Mouse (Mus musculus) intestine, embryonic 14.5 days (tissue): ENCODE data around the gene Lrriq3. TPM values are rescaled to one million over a fixed set of nuclear protein-coding genes. Genes with fewer than 3 reads are reported as not detected.

Experiments
- ATAC-seq: fragments of 200-750 bp; cut with Nextera tagmentation; replicated peaks from 2 replicates; pipeline ENCODE4 v1.8.0; 2017; ENCODE audit warnings: low read depth, moderate number of reproducible peaks, moderate TSS enrichment, moderate library complexity; ENCODE audit not compliant: low FRiP score, low TSS enrichment
- DNase-seq: peaks from one replicate; pipeline ENCODE4 v3.0.0-alpha.2; 2018; ENCODE audit warnings: low spot score
- H3K27ac ChIP-seq: fragments of 300-500 bp; sonication (generic); 2 replicates; pipeline ENCODE4 v1.5.1; 2014; ENCODE audit warnings: low read depth, mild to moderate bottlenecking, control low read depth
- H3K27me3 ChIP-seq: fragments of 300-500 bp; sonication (generic); replicated peaks from 2 replicates; pipeline ENCODE4 v1.6.1; 2014; ENCODE audit warnings: low read length, control low read depth; ENCODE audit not compliant: control insufficient read depth, insufficient read depth
- H3K36me3 ChIP-seq: fragments of 300-500 bp; sonication (generic); 2 replicates; pipeline ENCODE4 v1.6.1; 2014; ENCODE audit warnings: low read length, control low read depth; ENCODE audit not compliant: control insufficient read depth, insufficient read depth
- H3K4me1 ChIP-seq: fragments of 300-500 bp; sonication (generic); replicated peaks from 2 replicates; pipeline ENCODE4 v1.6.1; 2014; ENCODE audit warnings: low read length, control low read depth, mixed read lengths; ENCODE audit not compliant: control insufficient read depth, insufficient read depth
- H3K4me2 ChIP-seq: fragments of 300-500 bp; sonication (generic); 2 replicates; pipeline ENCODE4 v1.6.1; 2014; ENCODE audit warnings: low read length
- H3K4me3 ChIP-seq: fragments of 300-500 bp; sonication (generic); 2 replicates; pipeline ENCODE4 v1.5.1; 2014; ENCODE audit warnings: low read depth, low read length, control low read depth, mixed read lengths
- H3K9ac ChIP-seq: fragments of 300-500 bp; sonication (generic); 2 replicates; pipeline ENCODE4 v1.6.1; 2014; ENCODE audit warnings: mild to moderate bottlenecking, low read length
- H3K9me3 ChIP-seq: fragments of 300-500 bp; sonication (generic); 2 replicates; pipeline ENCODE4 v1.6.1; 2016; ENCODE audit warnings: low read length, control low read depth; ENCODE audit not compliant: control insufficient read depth
- WGBS: fragments of 180-500 bp; shearing (Covaris S2); extraction: QIAGEN DNeasy Blood & Tissue Kit; methylation state at CpG from one replicate; pipeline ENCODE4 v1.1.7; 2014; 5-methylcytosine and 5-hydroxymethylcytosine counted together
- polyA plus RNA-seq: library from polyadenylated mRNA; unstranded; fragments of >200 nt; fragmentation: Nextera tagmentation; extraction: Ambion mirVana; gene quantifications from 2 replicates; pipeline ENCODE4 v1.2.1, GENCODE M21; 2014

Gene Lrriq3
- polyA plus RNA-seq, 1 experiment from 2014 or later = 1.4 TPM

DNA sequence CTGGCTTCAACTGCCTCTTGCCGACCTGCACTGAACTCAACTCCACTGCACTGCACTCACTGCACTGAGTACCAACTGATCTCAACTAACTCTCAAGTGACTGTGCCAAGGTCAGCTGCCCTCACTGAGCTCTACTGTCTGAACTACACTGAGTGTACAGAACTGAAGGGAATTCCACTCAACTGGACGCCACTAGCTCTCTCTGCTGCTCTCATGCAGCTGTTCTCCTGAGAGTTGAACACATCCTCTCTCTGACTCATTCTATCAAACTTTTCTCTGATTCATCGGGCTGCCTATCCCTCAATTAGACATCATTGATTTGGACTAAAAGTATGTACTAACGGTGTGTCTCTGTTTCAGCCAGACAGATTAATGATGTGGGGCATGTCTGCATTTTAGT, 15.3 kb upstream of the Lrriq3 start:
- Histone ChIP-seq H3K4me2 (no peak overlapping the region), H3K27me3 (no peaks in the 10 kb centered on the region), H3K36me3 (no peaks in the 10 kb centered on the region), H3K27ac (no peak overlapping the region), H3K4me3 (no peak overlapping the region), H3K9ac (no peak overlapping the region), H3K9me3 (no peaks in the 10 kb centered on the region), H3K4me1 (no peaks in the 10 kb centered on the region)
- no peak for DNase-seq
- 85% methylated on average over 4 of the region's 4 CpGs for WGBS
- ATAC-seq = no peak

- Histone ChIP-seq H3K36me3 (peaks cover 27% of the 10 kb centered on the region), H3K4me3 (peak overlapping the region; percentile 74; the same call in 1 of the 2 replicates)
- WGBS = 88% methylated on average over 6 of the region's 6 CpGs
These were observed 1.2 kb upstream of the Lrriq3 start for GRCm38 (mm10) chr3:155092081-155092480.

GRCm38 (mm10) chr3:155099266-155099665, 6.0 kb downstream of the Lrriq3 start:
- Histone ChIP-seq H3K9me3 (no peaks in the 10 kb centered on the region), H3K4me3 (no peak overlapping the region), H3K9ac (no peak overlapping the region), H3K27ac (no peak overlapping the region), H3K36me3 (no peaks in the 10 kb centered on the region), H3K4me1 (no peaks in the 10 kb centered on the region), H3K27me3 (no peaks in the 10 kb centered on the region), H3K4me2 (no peak overlapping the region)
- WGBS = 92% methylated on average over 1 of the region's 1 CpGs
- ATAC-seq (no peak), DNase-seq (no peak)

More at GRCm38 (mm10) chr3:155092081-155092480, 1.2 kb upstream of the Lrriq3 start:
- 0 out of 2 replicates have a peak, but pooled peaks cover 5% of the 10 kb centered on the region for H3K4me1 ChIP-seq
- ATAC-seq = no peak
- H3K27me3 ChIP-seq = no peaks in the 10 kb centered on the region
- peak overlapping the region; percentile 73 for H3K4me2 ChIP-seq
- H3K27ac ChIP-seq = no peak overlapping the region
- no peak for DNase-seq
- H3K9ac ChIP-seq = no peak overlapping the region
- no peaks in the 10 kb centered on the region for H3K9me3 ChIP-seq

DNA sequence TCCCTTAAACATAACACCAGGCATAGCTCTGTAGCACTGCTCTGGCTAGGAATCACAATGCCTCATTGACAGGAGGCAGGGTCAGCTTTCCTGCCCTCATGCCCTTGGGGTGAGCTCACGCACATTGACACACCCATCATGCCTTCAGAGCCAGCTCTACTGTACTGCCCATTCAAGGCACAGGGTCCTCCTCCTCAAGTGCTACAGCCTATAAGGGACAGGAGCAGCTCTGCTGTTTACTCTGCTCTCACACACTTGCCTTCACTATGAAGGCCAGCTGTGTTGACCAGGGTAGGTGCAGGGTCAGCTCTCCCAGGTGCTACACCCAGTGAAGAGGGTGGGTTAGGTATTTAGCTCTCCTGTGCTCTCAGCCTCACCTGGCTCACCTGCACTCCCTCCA, 12.7 kb downstream of the Lrriq3 start:
- no peak overlapping the region for H3K27ac ChIP-seq
- no peak overlapping the region for H3K9ac ChIP-seq
- H3K9me3 ChIP-seq = no peaks in the 10 kb centered on the region
- H3K4me2 ChIP-seq = no peak overlapping the region
- no peak overlapping the region for H3K4me3 ChIP-seq
- DNase-seq = no peak
- ATAC-seq = no peak
- no peaks in the 10 kb centered on the region for H3K4me1 ChIP-seq
- no peaks in the 10 kb centered on the region for H3K27me3 ChIP-seq
- WGBS = 68% methylated on average over 1 of the region's 1 CpGs
- H3K36me3 ChIP-seq = no peaks in the 10 kb centered on the region

- no peaks in the 10 kb centered on the region for H3K9me3 ChIP-seq
- no peaks in the 10 kb centered on the region for H3K27me3 ChIP-seq
- no peaks in the 10 kb centered on the region for H3K4me1 ChIP-seq
- ATAC-seq (no peak), DNase-seq (no peak)
- H3K27ac ChIP-seq = no peak overlapping the region
- H3K36me3 ChIP-seq = no peaks in the 10 kb centered on the region
- no peak overlapping the region for H3K4me3 ChIP-seq
- WGBS = 82% methylated on average over 5 of the region's 5 CpGs
- no peak overlapping the region for H3K4me2 ChIP-seq
- H3K9ac ChIP-seq = no peak overlapping the region
These were observed 44.5 kb downstream of the Lrriq3 start for GRCm38 (mm10) chr3:155137737-155138136.

DNA sequence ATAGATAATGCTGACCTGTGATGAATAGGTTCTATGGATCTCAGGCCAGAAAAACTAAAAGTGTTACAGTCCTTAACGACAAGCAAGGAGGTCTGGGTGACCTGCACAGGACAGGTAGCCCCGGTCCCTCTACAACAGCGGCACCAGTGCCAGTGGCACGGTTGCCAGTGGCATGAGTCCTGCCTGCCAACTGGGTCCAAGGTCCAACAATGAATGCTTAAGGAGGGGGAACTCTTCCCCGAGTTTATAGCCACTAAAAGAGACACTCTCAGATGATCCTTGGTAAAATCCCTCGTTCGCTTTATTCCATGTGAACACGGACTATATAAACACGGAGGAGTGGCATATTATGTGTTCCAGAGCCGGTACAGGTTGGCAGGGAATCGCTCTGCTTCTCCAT, 47.8 kb downstream of the Lrriq3 start:
- Histone ChIP-seq H3K9me3 (no peaks in the 10 kb centered on the region), H3K27me3 (no peaks in the 10 kb centered on the region), H3K36me3 (no peaks in the 10 kb centered on the region), H3K4me2 (no peak overlapping the region), H3K4me1 (no peaks in the 10 kb centered on the region), H3K27ac (no peak overlapping the region), H3K9ac (no peak overlapping the region), H3K4me3 (no peak overlapping the region)
- WGBS = 89% methylated on average over 11 of the region's 11 CpGs
- ATAC-seq (no peak), DNase-seq (no peak)

DNA sequence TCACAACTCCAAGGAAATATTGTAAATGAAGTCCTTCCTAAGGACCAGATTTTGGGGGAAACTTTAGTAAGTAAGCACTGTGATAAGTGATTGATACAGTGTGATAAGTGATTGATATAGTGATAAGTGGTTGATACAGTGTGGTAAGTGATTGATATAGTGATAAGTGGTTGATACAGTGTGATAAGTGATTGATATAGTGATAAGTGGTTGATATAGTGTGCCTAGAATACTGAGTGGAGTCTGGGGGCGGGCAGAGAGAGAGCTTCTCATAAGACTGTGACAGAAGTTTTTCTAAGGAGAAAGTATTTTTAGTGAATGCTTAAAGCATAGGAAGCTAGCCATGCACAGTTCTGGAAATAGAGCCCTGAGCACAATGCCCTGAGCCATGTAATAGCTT, 51.1 kb downstream of the Lrriq3 start:
- Histone ChIP-seq H3K4me3 (no peak overlapping the region), H3K36me3 (no peaks in the 10 kb centered on the region), H3K4me1 (no peaks in the 10 kb centered on the region), H3K27me3 (no peaks in the 10 kb centered on the region), H3K9me3 (no peaks in the 10 kb centered on the region), H3K9ac (no peak overlapping the region), H3K27ac (no peak overlapping the region), H3K4me2 (no peak overlapping the region)
- WGBS = 84% methylated on average over 1 of the region's 1 CpGs
- no peak for ATAC-seq
- DNase-seq = no peak

- Histone ChIP-seq H3K9me3 (no peaks in the 10 kb centered on the region), H3K27me3 (no peaks in the 10 kb centered on the region), H3K36me3 (no peaks in the 10 kb centered on the region), H3K4me2 (no peak overlapping the region), H3K4me3 (no peak overlapping the region), H3K4me1 (no peaks in the 10 kb centered on the region), H3K9ac (no peak overlapping the region), H3K27ac (no peak overlapping the region)
- no peak for DNase-seq
- ATAC-seq = no peak
These were observed 68.6 kb downstream of the Lrriq3 start for GRCm38 (mm10) chr3:155161842-155162241.

DNA sequence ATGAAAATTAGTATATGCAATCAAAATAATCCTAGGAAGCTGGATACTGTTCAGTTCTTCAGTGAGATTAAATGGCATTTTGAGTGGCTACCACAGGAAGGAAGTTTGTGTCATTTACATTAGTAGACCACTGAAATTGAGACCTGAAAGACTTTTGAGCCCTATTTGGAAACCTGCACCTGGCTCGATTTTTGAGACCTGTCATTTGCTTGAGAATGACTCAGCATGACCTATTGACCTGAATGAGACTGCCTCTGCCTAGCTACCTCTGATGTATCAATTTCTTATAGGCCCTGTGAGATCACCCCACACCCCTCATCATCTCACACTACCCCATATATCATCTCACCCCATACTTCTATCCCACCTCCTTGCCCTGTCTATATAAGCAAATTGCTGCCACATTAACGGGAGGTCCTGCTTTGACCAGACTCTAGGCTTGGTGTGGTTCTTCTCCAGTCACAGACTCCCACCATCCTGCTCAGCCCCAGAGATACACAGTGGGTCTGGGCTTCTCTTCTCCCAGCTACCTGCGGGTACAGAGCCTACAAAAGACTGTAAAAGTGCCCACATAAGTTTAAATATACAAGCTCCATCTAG, 87.2 kb downstream of the Lrriq3 start:
- ATAC-seq (no peak), DNase-seq (no peak)
- no peak overlapping the region for H3K9ac ChIP-seq
- no peaks in the 10 kb centered on the region for H3K36me3 ChIP-seq
- H3K4me3 ChIP-seq = no peak overlapping the region
- no peaks in the 10 kb centered on the region for H3K27me3 ChIP-seq
- WGBS = 71% methylated on average over 3 of the region's 3 CpGs
- no peak overlapping the region for H3K27ac ChIP-seq
- H3K9me3 ChIP-seq = no peaks in the 10 kb centered on the region
- no peaks in the 10 kb centered on the region for H3K4me1 ChIP-seq
- no peak overlapping the region for H3K4me2 ChIP-seq
